15 mouse cellular contexts compared by ENCODE assay signal in genomic region chr11:115836656-115837395, GRCm38 (mm10). TPM values are rescaled to one million over a fixed set of nuclear protein-coding genes. Genes with fewer than 3 reads are reported as not detected.
DNase-seq lines count a peak whose midpoint lies in the region; ATAC-seq and TF ChIP-seq lines count a peak whose summit lies in the region.
"Had no signal": no experiment of that assay in that cellular context is flagged by ENCODE, and none has a peak within 500 bp of the region (broad histone marks: within the 10 kb centered on the region; RNA-seq: fewer than 3 reads in every experiment).

No protein-coding gene starts in this region.

- no peaks in the 10 kb centered on the region for H3K36me3 ChIP-seq in heart, embryonic 12.5 days
- no peaks in the 10 kb centered on the region for H3K36me3 ChIP-seq in heart, adult 2 months (ENCODE audit: control insufficient read depth, insufficient read depth, low read length)
- H3K36me3 ChIP-seq in E14TG2a.4 (ENCODE audit: insufficient read depth, low read length), result peaks cover 26% of the 10 kb centered on the region
- H3K36me3 ChIP-seq in intestine, embryonic 15.5 days, result no peaks in the 10 kb centered on the region
- H3K36me3 ChIP-seq: liver, embryonic 13.5 days had no signal

- H3K4me3 ChIP-seq in heart, embryonic 12.5 days, result no peak overlapping the region
- H3K4me3 ChIP-seq in heart, adult 2 months, result no peak overlapping the region
- peak overlapping the region; percentile 35 for H3K4me3 ChIP-seq in E14TG2a.4 (replicated peaks; ENCODE audit: low read length)
- no peak overlapping the region for H3K4me3 ChIP-seq in intestine, embryonic 15.5 days (replicated peaks)
- H3K4me3 ChIP-seq: liver, embryonic 13.5 days had no signal

- H3K27ac ChIP-seq in heart, embryonic 12.5 days (ENCODE audit: poor library complexity, severe bottlenecking), result peak overlapping the region; percentile 57
- H3K27ac ChIP-seq in heart, adult 2 months, result no peak overlapping the region
- peak overlapping the region; percentile 66 for H3K27ac ChIP-seq in intestine, embryonic 15.5 days
- H3K27ac ChIP-seq: liver, embryonic 13.5 days had no signal

- ATAC-seq in heart, embryonic 12.5 days (ENCODE audit: insufficient number of reproducible peaks, low FRiP score), result no peak
- ATAC-seq in intestine, embryonic 15.5 days, result peak; percentile 26; the same call in 1 of the 2 replicates
- ATAC-seq in inflammation-experienced regulatory T-cells, adult 6 months, result no peak
- ATAC-seq: Patski had no signal

- intact Hi-C loops in heart, adult 2 months (cut with DNase I), result no loop called here

- no peak for TF ChIP-seq POLR2A in heart, adult 2 months (IDR thresholded peaks at IDR 0.05; ENCODE audit: insufficient read depth, low read depth, low read length)

- H3K4me2 ChIP-seq in heart, embryonic 12.5 days, result no peak overlapping the region
- peak overlapping the region; percentile 22; the same call in 1 of the 2 replicates for H3K4me2 ChIP-seq in intestine, embryonic 15.5 days (replicated peaks)
- H3K4me2 ChIP-seq: liver, embryonic 13.5 days; midbrain, embryonic 11.5 days had no signal

- 44% methylated on average over 11 of the region's 11 CpGs for WGBS in heart, embryonic 12.5 days
- 65% methylated on average over 11 of the region's 11 CpGs for WGBS in heart, adult 2 months
- 45% methylated on average over 11 of the region's 11 CpGs for WGBS in intestine, embryonic 15.5 days

- DNase-seq in heart, adult 2 months, result no peak
- DNase-seq in kidney, postnatal 36 days, result peak; percentile 70 to 79
- no peak for DNase-seq in right cerebral cortex, postnatal 14 days
- no peak for DNase-seq in testis, postnatal 14 days (ENCODE audit: low spot score)
- DNase-seq: adrenal gland, postnatal 14 days; B cell, adult 2 months; liver, embryonic 13.5 days; spleen, adult 18-20 months; thymus, postnatal 25 days had no signal

- H3K9ac ChIP-seq in heart, embryonic 12.5 days, result no peak overlapping the region
- no peak overlapping the region for H3K9ac ChIP-seq in heart, adult 2 months (ENCODE audit: low read depth, low read length)
- H3K9ac ChIP-seq in intestine, embryonic 15.5 days, result no peak overlapping the region
- H3K9ac ChIP-seq: liver, embryonic 13.5 days had no signal

- no peaks in the 10 kb centered on the region for H3K79me2 ChIP-seq in heart, adult 2 months (replicated peaks; ENCODE audit: control insufficient read depth, insufficient read depth, low read length)

- TF ChIP-seq CTCF in heart, adult 2 months (IDR thresholded peaks at IDR 0.05), result no peak
- TF ChIP-seq CTCF in E14TG2a.4 (conservative IDR thresholded peaks at IDR 0.05; ENCODE audit: low read length), result no peak

- no peaks in the 10 kb centered on the region for H3K9me3 ChIP-seq in heart, embryonic 12.5 days (replicated peaks)
- no peaks in the 10 kb centered on the region for H3K9me3 ChIP-seq in E14TG2a.4 (ENCODE audit: low read length)
- no peaks in the 10 kb centered on the region for H3K9me3 ChIP-seq in intestine, embryonic 15.5 days
- H3K9me3 ChIP-seq: liver, embryonic 13.5 days had no signal

- no peaks in the 10 kb centered on the region for H3K27me3 ChIP-seq in heart, embryonic 12.5 days (replicated peaks)
- H3K27me3 ChIP-seq in heart, adult 2 months (ENCODE audit: control insufficient read depth, insufficient read depth, low read length), result no peaks in the 10 kb centered on the region
- no peaks in the 10 kb centered on the region for H3K27me3 ChIP-seq in E14TG2a.4 (ENCODE audit: insufficient read depth, low read length)
- no peaks in the 10 kb centered on the region for H3K27me3 ChIP-seq in intestine, embryonic 15.5 days (replicated peaks)
- H3K27me3 ChIP-seq: liver, embryonic 13.5 days; Patski had no signal

- TF ChIP-seq EP300 in heart, adult 2 months (IDR thresholded peaks at IDR 0.05; ENCODE audit: insufficient read depth, low read depth, low read length), result no peak

- peaks cover 87% of the 10 kb centered on the region for H3K4me1 ChIP-seq in heart, embryonic 12.5 days (replicated peaks)
- peaks cover 4% of the 10 kb centered on the region for H3K4me1 ChIP-seq in heart, adult 2 months (ENCODE audit: control insufficient read depth, insufficient read depth, low read length)
- H3K4me1 ChIP-seq in E14TG2a.4 (replicated peaks; ENCODE audit: low read depth, low read length), result peaks cover 96% of the 10 kb centered on the region
- peaks cover 68% of the 10 kb centered on the region for H3K4me1 ChIP-seq in intestine, embryonic 15.5 days (replicated peaks)

RNA-seq across cellular contexts. Expression of gene Llgl2, which starts 13.0 kb away (rescaled TPM):
- polyA plus RNA-seq in heart, embryonic 12.5 days (2016; fragmentation: Nextera tagmentation; extraction: Ambion mirVana), result 22.5 and 25.8 TPM in 2 replicates
- total RNA-seq in heart, adult 2 months (2021), result 10 to 100 TPM; 18.4 to 20.3 TPM
- polyA plus RNA-seq in heart, adult 2 months (2012; rRNA removed), result 19.4 and 20.2 TPM in 2 replicates
- 77.2 and 80.6 TPM in 2 replicates for polyA plus RNA-seq in intestine, embryonic 15.5 days (2015; fragmentation: Nextera tagmentation; extraction: Ambion mirVana)
- 1 to 10 TPM; 7.0 to 9.7 (median 9.6) TPM for polyA plus RNA-seq in inflammation-experienced regulatory T-cells, adult 6 months (2017; shearing (Covaris generic))

RNA-seq across cellular contexts. Expression of gene Myo15b, which starts 21.4 kb away (rescaled TPM):
- 0.17 and 0.37 TPM in 2 replicates for polyA plus RNA-seq in heart, embryonic 12.5 days (2016; fragmentation: Nextera tagmentation; extraction: Ambion mirVana)
- total RNA-seq in heart, adult 2 months (2021), result under 1 TPM in 1 of 2 experiments, not detected in 1; 0.05 TPM
- 0.20 and 0.29 TPM in 2 replicates for polyA plus RNA-seq in heart, adult 2 months (2012; rRNA removed)
- 95.2 and 111 TPM in 2 replicates for polyA plus RNA-seq in intestine, embryonic 15.5 days (2015; fragmentation: Nextera tagmentation; extraction: Ambion mirVana)
- not detected for polyA plus RNA-seq in inflammation-experienced regulatory T-cells, adult 6 months (2017; shearing (Covaris generic))
- polyA plus RNA-seq: midbrain, embryonic 11.5 days had no signal

RNA-seq across cellular contexts. Expression of gene Tsen54, which starts 22.3 kb away (rescaled TPM):
- polyA plus RNA-seq in heart, embryonic 12.5 days (2016; fragmentation: Nextera tagmentation; extraction: Ambion mirVana), result 23.0 and 29.2 TPM in 2 replicates
- 1 to 10 TPM; 7.2 to 9.3 TPM for total RNA-seq in heart, adult 2 months (2021)
- polyA plus RNA-seq in heart, adult 2 months (2012; rRNA removed), result 15.9 and 16.3 TPM in 2 replicates
- polyA plus RNA-seq in intestine, embryonic 15.5 days (2015; fragmentation: Nextera tagmentation; extraction: Ambion mirVana), result 31.3 and 34.9 TPM in 2 replicates
- polyA plus RNA-seq in inflammation-experienced regulatory T-cells, adult 6 months (2017; shearing (Covaris generic)), result 10 to 100 TPM in 2 of 3 experiments, 1 to 10 TPM in 1; 9.8 to 13.2 (median 10.8) TPM

RNA-seq across cellular contexts. Expression of gene Caskin2, which starts 23.4 kb away (rescaled TPM):
- 23.5 and 25.3 TPM in 2 replicates for polyA plus RNA-seq in heart, embryonic 12.5 days (2016; fragmentation: Nextera tagmentation; extraction: Ambion mirVana)
- 10 to 100 TPM; 40.5 to 43.8 TPM for total RNA-seq in heart, adult 2 months (2021)
- 38.5 TPM in 2 replicates for polyA plus RNA-seq in heart, adult 2 months (2012; rRNA removed)
- polyA plus RNA-seq in intestine, embryonic 15.5 days (2015; fragmentation: Nextera tagmentation; extraction: Ambion mirVana), result 12.0 and 12.1 TPM in 2 replicates
- polyA plus RNA-seq in inflammation-experienced regulatory T-cells, adult 6 months (2017; shearing (Covaris generic)), result 1 to 10 TPM in 1 of 3 experiments, under 1 TPM in 2; 0.58 to 1.2 (median 0.87) TPM

Comparison
In these comparisons a context has a peak if more than half of its experiments do, and no peak if none do; other contexts are left out.
1. DNase-seq: peak in kidney, postnatal 36 days (2 of 2); none in heart, adult 2 months (0 of 2), right cerebral cortex, postnatal 14 days (single experiment) and testis, postnatal 14 days (single experiment).
2. RNA of gene Myo15b, which starts 21.4 kb away (polyA plus RNA-seq): 95.2 to 111 TPM in intestine, embryonic 15.5 days; 0.17 to 0.37 TPM in heart, embryonic 12.5 days, 0.20 to 0.29 TPM in heart, adult 2 months and not detected in inflammation-experienced regulatory T-cells, adult 6 months; every median in the first group is over 10 times any median in the second.